Mouse (Mus musculus) midbrain, embryonic 15.5 days (tissue): ENCODE results near the gene Tex44. TPM values are rescaled to one million over a fixed set of nuclear protein-coding genes. Genes with fewer than 3 reads are reported as not detected.

ENCODE experiments used
- ATAC-seq: fragments of 200-750 bp; cut with Nextera tagmentation; replicated peaks from 2 replicates; pipeline ENCODE4 v1.8.0; 2017; ENCODE audit warnings: moderate TSS enrichment
- H3K27ac ChIP-seq: fragments of 300-500 bp; sonication (generic); 2 replicates; pipeline ENCODE4 v1.5.1; 2015; ENCODE audit warnings: mild to moderate bottlenecking, inconsistent platforms
- H3K27me3 ChIP-seq: fragments of 300-500 bp; sonication (generic); replicated peaks from 2 replicates; pipeline ENCODE4 v1.6.1; 2015; ENCODE audit warnings: inconsistent platforms
- H3K36me3 ChIP-seq: fragments of 300-500 bp; sonication (generic); replicated peaks from 2 replicates; pipeline ENCODE4 v1.6.1; 2015; ENCODE audit warnings: inconsistent platforms
- H3K4me1 ChIP-seq: fragments of 300-500 bp; sonication (generic); 2 replicates; pipeline ENCODE4 v1.6.1; 2015; ENCODE audit warnings: inconsistent platforms
- H3K4me2 ChIP-seq: fragments of 300-500 bp; sonication (generic); 2 replicates; pipeline ENCODE4 v1.6.1; 2015; ENCODE audit warnings: inconsistent platforms, mild to moderate bottlenecking, moderate library complexity
- H3K4me3 ChIP-seq: fragments of 300-500 bp; sonication (generic); 2 replicates; pipeline ENCODE4 v1.5.1; 2015; ENCODE audit warnings: mild to moderate bottlenecking, inconsistent platforms
- H3K9ac ChIP-seq: fragments of 300-500 bp; sonication (generic); 2 replicates; pipeline ENCODE4 v1.6.1; 2015; ENCODE audit warnings: mild to moderate bottlenecking, inconsistent platforms
- H3K9me3 ChIP-seq: fragments of 300-500 bp; sonication (generic); 2 replicates; pipeline ENCODE4 v1.6.1; 2016; ENCODE audit warnings: inconsistent platforms
- WGBS: fragments of 180-500 bp; shearing (Covaris S2); methylation state at CpG from one replicate; pipeline ENCODE4 v1.1.7; 2015; ENCODE audit warnings: mixed read lengths; 5-methylcytosine and 5-hydroxymethylcytosine counted together
- polyA plus RNA-seq: library from polyadenylated mRNA; unstranded; fragments of >200 nt; fragmentation: Nextera tagmentation; extraction: Ambion mirVana; gene quantifications from 2 replicates; pipeline ENCODE4 v1.2.1, GENCODE M21; 2015

The Tex44 gene
- polyA plus RNA-seq, 1 experiment from 2014 or later = not detected

DNA sequence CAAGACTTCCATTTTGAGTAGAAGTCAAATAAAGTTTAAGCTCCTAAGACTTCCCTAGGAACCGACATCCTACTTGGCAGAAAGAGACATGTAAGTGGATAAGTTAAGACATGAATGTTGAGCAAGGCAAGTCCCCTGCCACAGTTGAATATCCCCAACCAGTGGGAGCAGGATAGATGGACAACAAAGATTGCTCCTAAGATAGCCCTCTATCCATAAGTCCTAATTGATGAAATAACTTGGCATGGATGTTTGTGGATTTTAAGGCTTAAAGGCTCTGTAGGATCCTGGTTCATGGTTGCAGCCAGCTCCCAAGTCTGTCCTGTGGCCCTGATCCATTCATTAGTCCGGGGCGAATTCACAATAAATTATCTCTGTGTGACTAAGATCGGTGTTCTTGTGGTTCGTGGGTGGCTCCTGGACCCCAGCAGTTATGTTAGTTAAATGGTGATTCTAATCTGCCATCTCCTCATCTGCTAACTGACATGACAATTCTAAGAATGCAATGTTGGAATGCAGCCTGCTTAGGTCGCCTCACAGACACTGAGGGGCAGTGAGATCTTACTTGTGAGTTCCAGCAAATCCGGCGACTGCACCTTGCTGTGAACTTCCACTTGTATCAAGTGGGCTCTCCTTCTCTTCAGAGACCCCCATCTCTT lies 25.9 kb upstream of the Tex44 start:
- ATAC-seq = no peak
- Histone ChIP-seq H3K4me3 (no peak overlapping the region), H3K27me3 (no peaks in the 10 kb centered on the region), H3K4me1 (no peaks in the 10 kb centered on the region), H3K4me2 (no peak overlapping the region), H3K27ac (no peak overlapping the region), H3K9me3 (no peaks in the 10 kb centered on the region), H3K36me3 (no peaks in the 10 kb centered on the region), H3K9ac (no peak overlapping the region)
- WGBS = 82% methylated on average over 8 of the region's 8 CpGs

GRCm38 (mm10) chr1:86404834-86405233 lies 21.3 kb upstream of the Tex44 start:
- Histone ChIP-seq H3K27me3 (no peaks in the 10 kb centered on the region), H3K9ac (no peak overlapping the region), H3K4me2 (no peak overlapping the region), H3K36me3 (no peaks in the 10 kb centered on the region), H3K4me1 (no peaks in the 10 kb centered on the region), H3K4me3 (no peak overlapping the region), H3K9me3 (no peaks in the 10 kb centered on the region), H3K27ac (no peak overlapping the region)
- no peak for ATAC-seq
- 58% methylated on average over 5 of the region's 5 CpGs for WGBS

GRCm38 (mm10) chr1:86406313-86406712 lies 19.8 kb upstream of the Tex44 start:
- no peak overlapping the region for H3K9ac ChIP-seq
- H3K27me3 ChIP-seq = no peaks in the 10 kb centered on the region
- no peak overlapping the region for H3K4me3 ChIP-seq
- no peaks in the 10 kb centered on the region for H3K4me1 ChIP-seq
- no peak overlapping the region for H3K4me2 ChIP-seq
- H3K27ac ChIP-seq = no peak overlapping the region
- no peaks in the 10 kb centered on the region for H3K9me3 ChIP-seq
- no peaks in the 10 kb centered on the region for H3K36me3 ChIP-seq
- ATAC-seq = no peak
- 87% methylated on average over 4 of the region's 4 CpGs for WGBS

DNA sequence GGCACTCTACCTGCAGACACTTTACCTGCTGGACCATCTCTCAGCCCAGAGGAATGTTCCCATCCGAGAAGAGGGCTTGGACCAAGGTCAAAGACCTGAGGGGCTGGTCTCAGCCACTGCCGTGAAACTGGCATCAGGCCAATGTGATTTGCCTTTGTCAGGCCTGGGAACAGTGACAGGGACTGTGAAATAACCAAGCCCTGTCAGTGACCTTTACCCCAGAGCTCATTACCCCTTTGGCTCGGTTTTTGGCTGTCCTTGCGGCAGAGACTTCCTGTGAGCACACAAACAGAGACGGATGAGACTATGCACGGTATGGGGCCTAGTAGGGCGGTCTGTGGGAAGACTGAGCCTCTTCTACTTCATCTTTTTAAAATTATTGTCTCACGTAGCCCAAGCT lies 19.2 kb upstream of the Tex44 start:
- ATAC-seq = no peak
- Histone ChIP-seq H3K4me2 (no peak overlapping the region), H3K4me3 (no peak overlapping the region), H3K9ac (no peak overlapping the region), H3K9me3 (no peaks in the 10 kb centered on the region), H3K27ac (no peak overlapping the region), H3K36me3 (no peaks in the 10 kb centered on the region), H3K4me1 (no peaks in the 10 kb centered on the region), H3K27me3 (no peaks in the 10 kb centered on the region)
- 73% methylated on average over 8 of the region's 8 CpGs for WGBS

GRCm38 (mm10) chr1:86408515-86408914 lies 17.6 kb upstream of the Tex44 start:
- H3K9me3 ChIP-seq = no peaks in the 10 kb centered on the region
- no peaks in the 10 kb centered on the region for H3K36me3 ChIP-seq
- no peaks in the 10 kb centered on the region for H3K4me1 ChIP-seq
- H3K27ac ChIP-seq = no peak overlapping the region
- no peak overlapping the region for H3K4me2 ChIP-seq
- WGBS = 79% methylated on average over 10 of the region's 10 CpGs
- H3K4me3 ChIP-seq = no peak overlapping the region
- ATAC-seq = no peak
- H3K9ac ChIP-seq = no peak overlapping the region
- no peaks in the 10 kb centered on the region for H3K27me3 ChIP-seq

GRCm38 (mm10) chr1:86409476-86409875 lies 16.7 kb upstream of the Tex44 start:
- H3K27ac ChIP-seq = no peak overlapping the region
- no peak for ATAC-seq

DNA sequence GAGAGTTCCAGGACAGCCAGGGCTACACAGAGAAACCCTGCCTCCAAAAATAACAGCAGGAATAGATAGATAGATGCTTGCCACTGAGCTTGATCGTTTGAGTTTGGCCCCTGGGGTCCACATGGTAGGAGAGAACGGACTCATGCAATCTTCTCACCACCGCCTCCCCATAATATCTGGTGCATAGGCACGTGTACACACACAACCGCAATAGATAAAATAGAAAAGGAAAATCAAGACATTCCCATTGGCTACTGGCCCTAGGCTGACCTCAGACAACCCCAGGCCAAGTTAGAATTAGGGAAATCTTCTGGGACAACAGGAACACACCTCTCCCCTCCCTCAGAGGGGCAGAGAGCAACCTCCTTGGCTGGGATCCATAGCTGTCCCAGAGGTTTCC lies 11.4 kb upstream of the Tex44 start:
- no peak for ATAC-seq
- no peaks in the 10 kb centered on the region for H3K4me1 ChIP-seq
- 88% methylated on average over 5 of the region's 5 CpGs for WGBS
- H3K27ac ChIP-seq = no peak overlapping the region
- no peaks in the 10 kb centered on the region for H3K9me3 ChIP-seq
- H3K27me3 ChIP-seq = no peaks in the 10 kb centered on the region
- no peak overlapping the region for H3K4me3 ChIP-seq
- H3K36me3 ChIP-seq = no peaks in the 10 kb centered on the region
- H3K9ac ChIP-seq = no peak overlapping the region
- H3K4me2 ChIP-seq = no peak overlapping the region

More at GRCm38 (mm10) chr1:86409476-86409875, 16.7 kb upstream of the Tex44 start:
- Histone ChIP-seq H3K9me3 (no peaks in the 10 kb centered on the region), H3K4me2 (no peak overlapping the region), H3K4me3 (no peak overlapping the region), H3K9ac (no peak overlapping the region), H3K27me3 (no peaks in the 10 kb centered on the region), H3K4me1 (no peaks in the 10 kb centered on the region), H3K36me3 (no peaks in the 10 kb centered on the region)
- 95% methylated on average over 2 of the region's 2 CpGs for WGBS

GRCm38 (mm10) chr1:86415144-86415543 lies 11.0 kb upstream of the Tex44 start:
- Histone ChIP-seq H3K36me3 (no peaks in the 10 kb centered on the region), H3K4me2 (no peak overlapping the region), H3K9me3 (no peaks in the 10 kb centered on the region), H3K9ac (no peak overlapping the region), H3K4me3 (no peak overlapping the region), H3K27me3 (no peaks in the 10 kb centered on the region), H3K27ac (no peak overlapping the region), H3K4me1 (no peaks in the 10 kb centered on the region)
- no peak for ATAC-seq
- 82% methylated on average over 2 of the region's 2 CpGs for WGBS

DNA sequence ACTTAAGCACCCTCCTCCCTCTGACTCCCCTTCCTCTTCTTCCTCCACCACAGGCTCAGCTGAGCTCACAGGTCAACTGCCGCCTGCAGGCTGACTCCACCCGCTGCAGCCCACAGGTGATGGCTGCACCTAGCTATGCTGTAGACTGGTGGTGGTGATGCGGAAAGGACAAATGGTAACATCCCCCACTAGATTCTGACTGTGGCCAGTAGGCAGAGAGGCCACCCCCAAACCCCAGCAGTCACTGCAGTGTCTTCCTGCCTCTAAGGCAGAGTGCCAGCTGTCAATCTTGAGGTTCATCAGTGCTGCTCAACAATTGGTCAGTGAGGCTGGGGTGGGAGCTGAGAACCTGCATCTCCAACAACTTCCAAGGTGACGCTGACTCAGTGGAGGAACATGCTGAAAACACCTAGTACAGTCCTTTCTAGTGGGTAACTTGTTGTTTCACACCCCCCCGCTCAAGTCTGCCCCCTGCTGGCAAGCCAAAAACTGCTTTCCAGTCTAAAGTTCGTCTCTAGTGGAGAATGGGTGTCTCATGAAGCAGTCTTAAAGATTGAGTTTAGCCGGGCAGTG lies 10.4 kb upstream of the Tex44 start:
- H3K36me3 ChIP-seq = no peaks in the 10 kb centered on the region
- H3K9me3 ChIP-seq = no peaks in the 10 kb centered on the region
- no peaks in the 10 kb centered on the region for H3K27me3 ChIP-seq
- no peak overlapping the region for H3K4me2 ChIP-seq
- ATAC-seq = peak; percentile 48; the same call in 1 of the 2 replicates
- H3K4me3 ChIP-seq = no peak overlapping the region
- no peaks in the 10 kb centered on the region for H3K4me1 ChIP-seq
- H3K27ac ChIP-seq = no peak overlapping the region
- 71% methylated on average over 7 of the region's 7 CpGs for WGBS
- H3K9ac ChIP-seq = no peak overlapping the region

DNA sequence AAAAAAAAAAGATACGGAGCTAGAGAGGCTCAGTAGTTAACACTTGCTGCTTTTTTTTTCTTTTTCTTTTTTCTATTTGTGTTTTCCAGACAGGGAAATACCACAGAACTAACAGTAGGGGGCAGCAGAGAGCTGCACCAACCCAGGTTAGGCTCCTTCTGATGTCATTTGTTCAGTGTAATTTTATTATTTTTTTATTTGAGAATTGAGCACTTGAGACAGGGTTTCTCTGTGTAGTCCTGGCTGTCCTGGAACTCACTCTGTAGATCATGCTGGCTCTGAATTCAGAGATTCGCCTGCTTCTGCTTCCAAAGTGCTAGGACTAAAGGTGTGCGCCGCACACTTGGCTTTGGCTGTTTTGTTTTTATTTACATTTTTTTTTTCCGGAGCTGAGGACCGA lies 9.8 kb upstream of the Tex44 start:
- Histone ChIP-seq H3K9ac (no peak overlapping the region), H3K4me2 (no peak overlapping the region), H3K36me3 (no peaks in the 10 kb centered on the region), H3K9me3 (no peaks in the 10 kb centered on the region), H3K27ac (no peak overlapping the region), H3K4me3 (no peak overlapping the region), H3K4me1 (peaks cover 4% of the 10 kb centered on the region; the same call in 1 of the 2 replicates), H3K27me3 (no peaks in the 10 kb centered on the region)
- WGBS = 64% methylated on average over 6 of the region's 6 CpGs
- no peak for ATAC-seq

DNA sequence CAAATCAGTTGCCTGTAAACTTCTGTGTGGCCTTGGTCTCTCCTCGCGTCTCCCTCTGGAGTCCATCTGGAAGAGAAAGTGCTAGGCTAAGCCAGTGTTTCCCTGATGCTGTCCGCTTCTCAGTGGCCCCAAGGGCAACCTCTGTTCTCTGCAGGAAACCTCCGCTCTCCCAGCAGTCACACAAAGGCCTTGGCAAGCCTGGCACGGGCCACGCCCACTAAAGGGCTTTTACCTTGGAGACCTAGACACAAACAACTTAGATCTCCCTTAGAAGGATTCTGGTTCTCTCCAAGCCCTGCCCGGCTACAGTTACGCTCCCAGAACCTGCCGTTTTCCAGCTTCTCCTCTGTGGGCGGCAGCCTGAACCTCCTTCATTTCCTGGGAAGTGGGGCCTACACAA lies 5.1 kb upstream of the Tex44 start:
- Histone ChIP-seq H3K27me3 (no peaks in the 10 kb centered on the region), H3K4me1 (peaks cover 14% of the 10 kb centered on the region), H3K4me3 (no peak overlapping the region), H3K27ac (no peak overlapping the region), H3K9ac (no peak overlapping the region), H3K9me3 (no peaks in the 10 kb centered on the region), H3K4me2 (no peak overlapping the region), H3K36me3 (no peaks in the 10 kb centered on the region)
- 19% methylated on average over 10 of the region's 10 CpGs for WGBS
- ATAC-seq = no peak

GRCm38 (mm10) chr1:86423879-86424278 lies 2.2 kb upstream of the Tex44 start:
- Histone ChIP-seq H3K4me2 (no peak overlapping the region), H3K9ac (no peak overlapping the region), H3K9me3 (no peaks in the 10 kb centered on the region), H3K36me3 (no peaks in the 10 kb centered on the region), H3K4me1 (peaks cover 14% of the 10 kb centered on the region), H3K4me3 (no peak overlapping the region), H3K27me3 (no peaks in the 10 kb centered on the region), H3K27ac (no peak overlapping the region)
- no peak for ATAC-seq
- WGBS = 77% methylated on average over 5 of the region's 5 CpGs

DNA sequence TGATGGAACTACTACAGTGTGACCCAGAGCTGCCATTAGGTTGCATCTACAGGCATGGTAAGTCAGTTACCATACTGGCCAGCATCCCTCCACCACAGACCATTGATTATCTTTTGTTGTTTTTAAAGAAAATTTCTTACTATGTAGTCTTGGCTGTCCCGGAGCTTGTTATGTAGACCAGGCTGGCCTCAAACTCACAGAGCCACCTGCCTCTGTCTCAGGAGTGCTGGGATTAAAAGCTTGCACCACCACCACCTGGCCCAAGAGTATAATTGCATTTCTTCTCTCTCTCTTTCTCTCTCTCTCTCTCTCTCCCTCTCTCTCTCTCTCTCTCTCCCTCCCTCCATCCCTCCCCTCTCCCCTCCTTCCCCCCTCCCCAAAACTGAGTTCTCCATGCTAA lies 1.8 kb upstream of the Tex44 start:
- Histone ChIP-seq H3K4me3 (no peak overlapping the region), H3K36me3 (no peaks in the 10 kb centered on the region), H3K4me2 (no peak overlapping the region), H3K27ac (no peak overlapping the region), H3K9me3 (no peaks in the 10 kb centered on the region), H3K4me1 (peaks cover 14% of the 10 kb centered on the region), H3K27me3 (no peaks in the 10 kb centered on the region), H3K9ac (no peak overlapping the region)
- ATAC-seq = no peak
- WGBS = 61% methylated on average over 1 of the region's 1 CpGs
